Mouse (Mus musculus) stomach, embryonic 15.5 days (tissue): ENCODE measurements around the gene Vmn1r165. TPM values are rescaled to one million over a fixed set of nuclear protein-coding genes. Genes with fewer than 3 reads are reported as not detected.
"Not testable (repeated sequence)": the region's sequence is repeated elsewhere in the genome, so short reads cannot be mapped to it uniquely, and the experiment has no call there.

Experiments
- ATAC-seq: fragments of 200-750 bp; cut with Nextera tagmentation; 2 replicates; pipeline ENCODE4 v1.8.0; 2017; ENCODE audit warnings: low read depth, moderate number of reproducible peaks, moderate TSS enrichment; ENCODE audit not compliant: insufficient read depth, low FRiP score
- H3K27ac ChIP-seq: fragments of 300-500 bp; sonication (generic); 2 replicates; pipeline ENCODE4 v1.5.1; 2015; ENCODE audit warnings: mild to moderate bottlenecking, inconsistent platforms
- H3K27me3 ChIP-seq: fragments of 300-500 bp; sonication (generic); replicated peaks from 2 replicates; pipeline ENCODE4 v1.6.1; 2015; ENCODE audit warnings: inconsistent platforms
- H3K36me3 ChIP-seq: fragments of 300-500 bp; sonication (generic); 2 replicates; pipeline ENCODE4 v1.6.1; 2015; ENCODE audit warnings: inconsistent platforms
- H3K4me1 ChIP-seq: fragments of 300-500 bp; sonication (generic); 2 replicates; pipeline ENCODE4 v1.6.1; 2015; ENCODE audit warnings: inconsistent platforms
- H3K4me2 ChIP-seq: fragments of 300-500 bp; sonication (generic); 2 replicates; pipeline ENCODE4 v1.6.1; 2015; ENCODE audit warnings: mild to moderate bottlenecking, inconsistent platforms
- H3K4me3 ChIP-seq: fragments of 300-500 bp; sonication (generic); replicated peaks from 2 replicates; pipeline ENCODE4 v1.5.1; 2015; ENCODE audit warnings: inconsistent platforms
- H3K9ac ChIP-seq: fragments of 300-500 bp; sonication (generic); 2 replicates; pipeline ENCODE4 v1.6.1; 2015; ENCODE audit warnings: inconsistent platforms
- H3K9me3 ChIP-seq: fragments of 300-500 bp; sonication (generic); 2 replicates; pipeline ENCODE4 v1.6.1; 2016; ENCODE audit warnings: inconsistent platforms
- WGBS: fragments of 180-500 bp; shearing (Covaris S2); methylation state at CpG from one replicate; pipeline ENCODE4 v1.1.7; 2015; 5-methylcytosine and 5-hydroxymethylcytosine counted together
- polyA plus RNA-seq: library from polyadenylated mRNA; unstranded; fragments of >200 nt; fragmentation: Nextera tagmentation; extraction: Ambion mirVana; gene quantifications from 2 replicates; pipeline ENCODE4 v1.2.1, GENCODE M21; 2015

Gene Vmn1r165
- polyA plus RNA-seq, result not detected in 2 replicates

DNA sequence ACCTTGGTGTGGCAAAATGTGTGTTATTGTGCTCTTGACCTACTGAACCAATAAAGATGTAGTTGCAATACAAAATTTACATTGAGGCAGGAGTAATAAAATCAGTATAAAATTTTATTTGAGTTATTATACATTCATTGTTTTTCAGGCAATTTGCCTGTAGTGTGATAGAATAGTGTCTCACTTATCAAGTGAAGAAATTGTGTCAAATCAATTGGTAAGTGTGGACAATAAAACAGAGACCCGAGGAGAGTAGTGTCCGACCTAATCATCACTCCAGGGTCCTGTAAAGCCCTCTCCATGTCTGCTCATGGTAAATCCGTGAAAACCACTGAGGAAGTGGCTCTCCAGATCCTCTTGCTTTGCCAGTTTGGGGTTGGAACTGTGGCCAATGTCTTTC is at the start of gene Vmn1r165:
TSS of gene Vmn1r165 (plus strand) at position 301 of the 400 bp plus-strand sequence.
- not testable (repeated sequence) for H3K4me1 ChIP-seq, ATAC-seq, H3K9ac ChIP-seq, H3K27ac ChIP-seq, H3K9me3 ChIP-seq, H3K36me3 ChIP-seq, H3K27me3 ChIP-seq, H3K4me2 ChIP-seq, H3K4me3 ChIP-seq
- no CpG with 5 or more reads among the region's 3 CpGs for WGBS

DNA sequence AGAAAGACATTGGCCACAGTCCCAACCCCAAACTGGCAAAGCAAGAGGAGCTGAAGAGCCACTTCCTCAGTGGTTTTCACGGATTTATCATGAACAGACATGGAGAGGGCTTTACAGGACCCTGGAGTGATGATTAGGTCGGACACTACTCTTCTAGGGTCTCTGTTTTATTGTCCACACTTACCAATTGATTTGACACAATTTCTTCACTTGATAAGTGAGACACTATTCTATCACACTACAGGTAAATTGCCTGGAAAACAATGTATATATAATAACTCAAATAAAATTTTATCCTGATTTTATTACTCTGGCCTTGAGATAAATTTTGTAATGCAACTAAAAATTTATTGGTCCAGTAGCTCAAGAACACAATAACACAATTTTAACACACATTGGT is 34.5 kb downstream of the Vmn1r165 start, which contains the start of gene Vmn1r166:
TSS of gene Vmn1r166 (minus strand) at position 101 of the 400 bp plus-strand sequence.
- not testable (repeated sequence) for H3K27me3 ChIP-seq, H3K27ac ChIP-seq, H3K4me3 ChIP-seq, ATAC-seq, H3K36me3 ChIP-seq, H3K9ac ChIP-seq, H3K4me2 ChIP-seq, H3K9me3 ChIP-seq, H3K4me1 ChIP-seq
- WGBS, result no CpG with 5 or more reads among the region's 2 CpGs

Other genes starting within 250 kb of the Vmn1r165 start
- gene Gm4214, start 232.7 kb upstream of the Vmn1r165 start, polyA plus RNA-seq, result not detected in 2 replicates
- not detected in 2 replicates for gene Gm4216, start 197.4 kb upstream of the Vmn1r165 start, polyA plus RNA-seq
- gene Vmn1r163, start 161.8 kb upstream of the Vmn1r165 start, polyA plus RNA-seq, result not detected in 2 replicates
- gene Gm8720, start 149.9 kb upstream of the Vmn1r165 start, polyA plus RNA-seq, result not detected in 2 replicates
- not detected in 2 replicates for gene Gm10662, start 72.9 kb upstream of the Vmn1r165 start, polyA plus RNA-seq
- gene Vmn1r166, start 34.4 kb downstream of the Vmn1r165 start, polyA plus RNA-seq, result not detected in 2 replicates
- not detected in 2 replicates for gene Gm6902, start 61.6 kb downstream of the Vmn1r165 start, polyA plus RNA-seq
- not detected in 2 replicates for gene Nlrp4e, start 83.9 kb downstream of the Vmn1r165 start, polyA plus RNA-seq
- 0.05 TPM in 1 of 2 replicates, not detected in the other for gene Nlrp5, start 168.6 kb downstream of the Vmn1r165 start, polyA plus RNA-seq